Mouse (Mus musculus) kidney, postnatal 36 days (tissue): ENCODE measurements around the gene Prr27.

Experiments
- DNase-seq, 2 experiments: peaks; one replicate each; pipeline ENCODE4 v3.0.0; 2021 to 2022; ENCODE audit warnings: mixed read lengths in 2 of 2

Gene Prr27

DNA sequence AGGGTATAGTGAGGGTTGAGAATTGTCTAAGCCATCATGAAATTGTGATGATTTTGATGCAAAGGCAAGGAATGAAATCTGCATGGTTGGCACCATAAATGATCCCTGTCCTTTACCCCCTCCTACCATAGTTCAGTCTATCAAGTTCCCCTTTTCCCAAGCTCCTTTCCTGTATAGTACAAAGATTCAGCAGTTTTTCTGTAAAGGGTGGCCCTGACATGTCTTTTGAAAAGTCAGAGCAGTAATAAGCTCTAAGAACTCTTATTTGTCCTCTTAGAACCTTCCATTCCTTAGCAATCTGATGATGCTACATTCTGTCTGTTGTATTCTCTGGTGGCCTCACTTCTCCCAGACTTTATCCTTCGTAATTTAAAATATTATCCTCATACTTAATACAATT, at the start of gene Prr27:
Prr27 (plus strand) TSS at position 301 of the 400 bp plus-strand sequence.
- no peak for DNase-seq

DNA sequence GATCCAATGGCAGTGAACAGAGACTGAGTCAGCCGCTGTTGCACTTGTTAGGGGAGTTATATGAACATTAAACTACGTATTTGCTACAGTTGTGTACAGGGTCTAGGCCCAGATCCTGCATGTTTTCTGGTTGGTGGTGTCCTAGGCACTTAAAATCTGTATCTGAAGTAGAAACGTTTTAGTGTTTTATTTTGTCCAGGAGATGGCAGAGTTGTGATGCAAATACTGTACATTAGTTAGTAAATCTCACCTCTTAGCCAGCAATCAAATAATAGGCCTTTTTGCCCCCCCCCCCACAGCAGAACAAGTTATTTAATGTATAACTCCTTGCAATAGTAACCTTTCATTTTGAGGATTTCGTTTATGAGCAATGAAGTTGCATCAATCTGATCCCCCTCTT, 42.8 kb upstream of the Prr27 start:
- no peak for DNase-seq

DNA sequence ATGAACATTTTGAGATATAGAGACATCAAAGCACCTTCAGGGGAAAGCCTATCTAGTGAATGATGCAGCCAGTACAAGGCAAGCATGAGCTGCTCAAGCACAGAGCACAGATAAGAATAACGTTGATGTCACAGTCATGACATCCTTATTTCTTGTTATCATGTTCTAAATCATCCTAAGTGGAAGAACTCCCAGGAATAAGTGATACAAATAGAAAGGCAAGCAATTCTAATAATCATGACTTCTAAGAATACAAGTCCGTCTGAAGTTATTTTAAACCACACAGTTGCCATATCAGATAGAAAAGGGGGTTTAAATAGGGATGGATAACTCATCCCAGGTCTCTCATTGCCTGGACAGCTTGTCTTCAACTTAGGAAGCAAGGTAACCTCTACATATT, 17.7 kb upstream of the Prr27 start, which contains the start of gene Csn1s2b:
Csn1s2b (plus strand) TSS at position 301 of the 400 bp plus-strand sequence.
- DNase-seq, result no peak

DNA sequence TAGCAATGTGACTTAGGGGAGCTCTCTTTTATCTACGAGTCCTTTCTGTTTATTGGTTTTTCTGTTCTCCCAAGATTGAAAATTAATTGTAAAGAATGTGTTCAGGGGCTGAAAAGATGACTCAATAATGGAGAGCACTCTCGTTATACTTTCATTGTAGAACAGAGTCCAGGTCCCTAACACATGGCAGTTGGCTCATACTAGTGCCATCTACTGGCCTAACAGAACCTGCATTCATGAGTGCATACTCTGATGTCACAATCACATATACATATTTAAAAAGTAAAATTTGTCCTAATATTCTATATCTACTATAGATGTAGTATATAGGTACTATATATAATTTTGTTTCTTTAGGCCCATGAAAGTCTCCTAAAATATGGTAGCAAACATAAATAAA, 16.2 kb upstream of the Prr27 start:
- DNase-seq, result peak in 1 of 2 experiments; percentile 1

DNA sequence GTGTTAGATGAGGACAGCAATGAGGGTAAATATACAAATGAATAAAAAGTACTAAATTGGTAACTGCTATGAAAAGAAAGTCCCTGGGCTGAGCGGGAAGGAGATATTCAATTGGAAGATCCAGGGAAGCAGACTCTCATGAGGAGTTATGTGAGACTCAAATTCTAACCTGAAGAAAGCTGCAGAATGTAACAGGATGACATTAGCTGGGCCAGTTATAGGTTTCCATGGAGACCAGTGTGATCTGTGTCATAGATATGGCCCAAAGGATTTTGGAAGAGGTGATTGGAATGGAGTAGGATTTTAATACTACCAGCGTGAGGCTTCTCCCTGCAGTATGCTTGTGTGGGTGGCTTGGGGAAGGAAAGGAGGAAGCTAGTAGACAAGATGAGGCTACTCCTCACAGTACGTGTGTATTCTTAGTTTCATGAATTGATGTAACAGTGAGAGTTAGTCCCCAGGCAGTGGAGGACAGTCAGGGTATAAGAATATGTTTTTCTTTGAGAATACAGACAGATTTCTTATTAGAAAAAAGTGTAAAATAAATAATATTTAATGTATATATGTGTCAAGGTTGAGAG, 29.7 kb downstream of the Prr27 start:
- no peak for DNase-seq

DNA sequence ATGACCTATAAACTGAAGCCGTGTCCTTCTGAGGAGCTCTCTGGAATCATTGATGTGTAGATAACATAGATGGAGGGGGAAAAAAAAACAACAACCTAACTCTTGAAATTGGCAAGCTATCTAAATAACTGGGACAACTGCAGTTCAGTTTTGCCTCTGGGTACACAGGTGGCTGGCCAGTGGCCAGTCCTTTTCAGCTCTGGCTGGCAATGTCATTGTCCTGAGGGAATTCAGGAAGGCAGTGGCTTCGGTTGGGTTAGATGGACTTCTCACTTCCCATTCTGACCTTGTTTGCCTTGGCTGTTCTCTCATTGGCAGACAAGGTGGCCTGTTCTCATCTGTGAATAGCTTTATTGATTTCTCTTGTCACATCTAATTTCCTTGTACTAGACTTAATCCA, 44.6 kb downstream of the Prr27 start:
- peak in 1 of 2 experiments; percentile 13 for DNase-seq

DNA sequence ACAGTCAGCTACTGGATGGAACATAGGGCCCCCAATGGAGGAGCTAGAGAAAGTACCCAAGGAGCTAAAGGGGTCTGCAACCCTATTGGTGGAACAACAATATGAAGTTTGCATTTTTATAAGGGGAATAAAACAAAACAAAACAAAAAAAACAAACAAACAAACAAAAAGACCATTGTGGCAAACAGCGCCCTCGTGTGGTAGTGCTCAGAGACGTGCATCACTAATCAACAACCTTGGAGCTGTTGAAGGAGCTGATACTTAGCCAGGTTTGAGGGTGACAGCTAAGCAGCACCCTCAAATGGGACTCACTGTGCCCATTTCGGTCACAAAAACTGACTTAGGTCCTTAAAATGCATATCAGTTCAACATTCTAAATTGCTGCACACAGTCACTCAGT, 45.9 kb downstream of the Prr27 start:
- peak in 1 of 2 experiments; percentile 36 for DNase-seq

DNA sequence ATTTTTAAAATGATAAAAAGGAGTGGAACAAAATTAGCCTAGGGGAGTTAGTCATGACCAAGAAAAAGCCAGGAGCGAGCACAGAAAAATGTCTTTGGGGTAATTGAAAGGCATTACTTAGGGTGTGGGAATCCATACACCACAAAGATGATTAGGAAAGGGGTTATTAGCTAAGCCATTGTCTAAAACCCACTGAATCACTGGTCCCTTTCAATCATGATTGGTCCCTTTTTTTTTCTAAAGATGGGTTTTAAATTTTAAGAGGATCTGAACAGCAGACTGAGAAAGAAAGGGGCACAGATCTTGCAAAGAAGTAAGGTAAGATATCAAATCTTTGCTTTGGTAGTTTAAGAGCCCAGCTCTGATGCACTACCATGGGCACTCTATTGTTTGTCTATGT, 59.2 kb downstream of the Prr27 start, which contains the start of gene Odam:
Odam (plus strand) TSS at position 301 of the 400 bp plus-strand sequence.
- DNase-seq, result no peak
